In the genomic region with DNA sequence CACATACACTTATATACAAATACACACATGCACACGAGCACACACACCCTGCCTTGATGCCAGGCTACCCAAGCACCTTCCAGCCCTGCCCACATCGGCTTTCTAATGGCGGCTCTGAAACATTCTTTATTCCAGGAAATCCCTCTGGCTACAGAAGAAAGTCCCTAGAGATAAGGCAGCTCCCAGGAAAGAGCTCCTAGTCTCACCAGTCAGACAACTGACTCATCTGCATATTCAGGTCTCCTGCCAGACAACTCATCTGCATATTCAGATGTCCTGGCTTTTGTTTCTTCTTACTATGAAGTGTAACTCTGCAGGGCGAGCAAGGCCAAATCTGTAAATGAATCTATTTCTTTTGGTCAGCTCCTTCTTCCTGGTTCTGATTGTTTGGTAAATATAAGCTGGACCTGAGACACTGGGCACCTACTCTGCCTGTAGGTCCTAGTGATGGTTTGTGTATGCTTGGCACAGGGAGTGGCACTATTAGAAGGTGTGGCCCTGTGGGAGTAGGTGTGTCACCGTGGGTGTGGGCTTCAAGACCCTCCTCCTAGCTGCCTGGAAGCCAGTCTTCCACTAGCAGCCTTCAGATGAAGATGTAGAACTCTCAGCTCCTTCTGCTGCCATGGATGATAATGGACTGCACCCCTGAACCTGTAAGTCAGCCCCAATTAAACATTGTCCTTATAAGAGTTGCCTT, we compare ENCODE assay signal across 13 mouse cellular contexts. TPM values are rescaled to one million over a fixed set of nuclear protein-coding genes. Genes with fewer than 3 reads are reported as not detected.
DNase-seq lines count a peak whose midpoint lies in the region; ATAC-seq and TF ChIP-seq lines count a peak whose summit lies in the region.
"Had no signal": no experiment of that assay in that cellular context is flagged by ENCODE, and none has a peak within 500 bp of the region (broad histone marks: within the 10 kb centered on the region; RNA-seq: fewer than 3 reads in every experiment).

No protein-coding gene starts in this region.

- H3K4me1 ChIP-seq in heart, embryonic 12.5 days (replicated peaks), result peaks cover 73% of the 10 kb centered on the region
- H3K4me1 ChIP-seq in heart, adult 2 months (ENCODE audit: control insufficient read depth, insufficient read depth, low read length), result peaks cover 12% of the 10 kb centered on the region
- H3K4me1 ChIP-seq in lung, embryonic 15.5 days, result peaks cover 69% of the 10 kb centered on the region
- H3K4me1 ChIP-seq in small intestine, adult 2 months (ENCODE audit: control insufficient read depth, insufficient read depth, insufficient read length, low read length), result peaks cover 41% of the 10 kb centered on the region
- H3K4me1 ChIP-seq in forebrain, embryonic 10.5 days, result peaks cover 54% of the 10 kb centered on the region

- H3K9me3 ChIP-seq in heart, embryonic 12.5 days (replicated peaks), result no peaks in the 10 kb centered on the region
- no peaks in the 10 kb centered on the region for H3K9me3 ChIP-seq in lung, embryonic 15.5 days
- no peaks in the 10 kb centered on the region for H3K9me3 ChIP-seq in forebrain, embryonic 10.5 days

- DNase-seq in heart, adult 2 months, result no peak
- no peak for DNase-seq in lung, postnatal 4 days
- DNase-seq in ZHBTc4 (ENCODE audit: low read depth, low spot score), result peak; percentile 76
- no peak for DNase-seq in forebrain, embryonic 10.5 days (ENCODE audit: extremely low spot score, low spot score)
- DNase-seq in layer of hippocampus, postnatal 10 days (ENCODE audit: low spot score in 2 of 2), result no peak
- DNase-seq: midbrain, embryonic 14.5 days had no signal

- no peak overlapping the region for H3K9ac ChIP-seq in heart, embryonic 12.5 days
- H3K9ac ChIP-seq in heart, adult 2 months (ENCODE audit: low read depth, low read length), result no peak overlapping the region
- no peak overlapping the region for H3K9ac ChIP-seq in lung, embryonic 15.5 days

- no peak overlapping the region for H3K4me3 ChIP-seq in heart, embryonic 12.5 days
- H3K4me3 ChIP-seq in heart, adult 2 months, result no peak overlapping the region
- H3K4me3 ChIP-seq in lung, embryonic 15.5 days, result no peak overlapping the region
- no peak overlapping the region for H3K4me3 ChIP-seq in small intestine, adult 2 months (ENCODE audit: low read depth, low read length)
- H3K4me3 ChIP-seq in forebrain, embryonic 10.5 days, result no peak overlapping the region

- no peaks in the 10 kb centered on the region for H3K36me3 ChIP-seq in heart, embryonic 12.5 days
- no peaks in the 10 kb centered on the region for H3K36me3 ChIP-seq in heart, adult 2 months (ENCODE audit: control insufficient read depth, insufficient read depth, low read length)
- H3K36me3 ChIP-seq in lung, embryonic 15.5 days, result no peaks in the 10 kb centered on the region
- H3K36me3 ChIP-seq in small intestine, adult 2 months (ENCODE audit: control insufficient read depth, insufficient read depth, low read length), result no peaks in the 10 kb centered on the region
- no peaks in the 10 kb centered on the region for H3K36me3 ChIP-seq in forebrain, embryonic 10.5 days (replicated peaks)

- ATAC-seq in heart, embryonic 12.5 days (ENCODE audit: insufficient number of reproducible peaks, low FRiP score), result no peak
- ATAC-seq in lung, embryonic 15.5 days (ENCODE audit: borderline replicate concordance, extremely low read depth, low FRiP score, low TSS enrichment), result no peak
- ATAC-seq: inflammation-experienced regulatory T-cells, adult 6 months had no signal

- TF ChIP-seq EP300 in heart, adult 2 months (IDR thresholded peaks at IDR 0.05; ENCODE audit: insufficient read depth, low read depth, low read length), result no peak

- no peaks in the 10 kb centered on the region for H3K79me2 ChIP-seq in heart, adult 2 months (replicated peaks; ENCODE audit: control insufficient read depth, insufficient read depth, low read length)

- H3K4me2 ChIP-seq in heart, embryonic 12.5 days, result no peak overlapping the region
- peak overlapping the region; percentile 16; the same call in 1 of the 2 replicates for H3K4me2 ChIP-seq in lung, embryonic 15.5 days

- TF ChIP-seq POLR2A in heart, adult 2 months (IDR thresholded peaks at IDR 0.05; ENCODE audit: insufficient read depth, low read depth, low read length), result no peak
- no peak for TF ChIP-seq POLR2A in small intestine, adult 2 months (IDR thresholded peaks at IDR 0.05; ENCODE audit: low read depth, low read length)

- H3K27me3 ChIP-seq in heart, embryonic 12.5 days (replicated peaks), result no peaks in the 10 kb centered on the region
- H3K27me3 ChIP-seq in heart, adult 2 months (ENCODE audit: control insufficient read depth, insufficient read depth, low read length), result no peaks in the 10 kb centered on the region
- H3K27me3 ChIP-seq in lung, embryonic 15.5 days, result no peaks in the 10 kb centered on the region
- H3K27me3 ChIP-seq in small intestine, adult 2 months (ENCODE audit: control insufficient read depth, insufficient read depth, low read length), result no peaks in the 10 kb centered on the region
- H3K27me3 ChIP-seq in forebrain, embryonic 10.5 days (ENCODE audit: poor library complexity, severe bottlenecking), result 0 out of 2 replicates have a peak, but pooled peaks cover 4% of the 10 kb centered on the region

- 40% methylated on average over 5 of the region's 5 CpGs for WGBS in heart, embryonic 12.5 days
- WGBS in heart, adult 2 months, result 65% methylated on average over 5 of the region's 5 CpGs
- WGBS in lung, embryonic 15.5 days, result 37% methylated on average over 5 of the region's 5 CpGs
- 19% methylated on average over 5 of the region's 5 CpGs for WGBS in small intestine, adult 2 months
- 70% methylated on average over 5 of the region's 5 CpGs for WGBS in forebrain, embryonic 10.5 days

- H3K27ac ChIP-seq in heart, embryonic 12.5 days (ENCODE audit: poor library complexity, severe bottlenecking), result 0 out of 2 replicates have a peak overlapping the region, but pooled peaks have one; percentile 28
- H3K27ac ChIP-seq in heart, adult 2 months, result no peak overlapping the region
- H3K27ac ChIP-seq in lung, embryonic 15.5 days, result peak overlapping the region; percentile 79
- H3K27ac ChIP-seq in small intestine, adult 2 months (ENCODE audit: insufficient read depth, low read depth, low read length), result peak overlapping the region; percentile 53
- no peak overlapping the region for H3K27ac ChIP-seq in forebrain, embryonic 10.5 days

- intact Hi-C loops in heart, adult 2 months (cut with DNase I), result loop anchor here (10.0 kb wide), 1 partner anchor 277 kb away; no protein-coding TSS in a partner anchor

- TF ChIP-seq CTCF in heart, adult 2 months (IDR thresholded peaks at IDR 0.05), result no peak
- no peak for TF ChIP-seq CTCF in small intestine, adult 2 months (IDR thresholded peaks at IDR 0.05; ENCODE audit: extremely low read depth, insufficient read length, insufficient replicate concordance, low read depth, low read length)

RNA-seq across cellular contexts. Expression of a gene that starts 12.5 kb away (rescaled TPM):
- 0.19 and 0.20 TPM in 2 replicates for polyA plus RNA-seq in heart, embryonic 12.5 days (2016; fragmentation: Nextera tagmentation; extraction: Ambion mirVana)
- under 1 TPM in 1 of 2 experiments, not detected in 1; 0.14 TPM for total RNA-seq in heart, adult 2 months (2021)
- 0.06 TPM in 1 of 2 replicates, not detected in the other for polyA plus RNA-seq in heart, adult 2 months (2012; rRNA removed)
- polyA plus RNA-seq in lung, embryonic 15.5 days (2015; fragmentation: Nextera tagmentation; extraction: Ambion mirVana), result 0.19 and 0.20 TPM in 2 replicates
- 0.65 and 1.4 TPM in 2 replicates for polyA plus RNA-seq in small intestine, adult 2 months (2012; rRNA removed)
- 0.11 and 0.19 TPM in 2 replicates for polyA plus RNA-seq in forebrain, embryonic 10.5 days (2016; fragmentation: Nextera tagmentation; extraction: Ambion mirVana)
- total RNA-seq in layer of hippocampus, postnatal 10 days (2021), result 1 to 10 TPM; 1.5 to 1.8 TPM
- polyA plus RNA-seq: inflammation-experienced regulatory T-cells, adult 6 months had no signal

RNA-seq across cellular contexts. Expression of a gene that starts 20.3 kb away (rescaled TPM):
- 7.4 and 8.0 TPM in 2 replicates for polyA plus RNA-seq in heart, embryonic 12.5 days (2016; fragmentation: Nextera tagmentation; extraction: Ambion mirVana)
- total RNA-seq in heart, adult 2 months (2021), result 1 to 10 TPM; 1.8 to 2.4 TPM
- polyA plus RNA-seq in heart, adult 2 months (2012; rRNA removed), result 3.7 and 4.6 TPM in 2 replicates
- 7.5 and 8.8 TPM in 2 replicates for polyA plus RNA-seq in lung, embryonic 15.5 days (2015; fragmentation: Nextera tagmentation; extraction: Ambion mirVana)
- 15.6 and 17.2 TPM in 2 replicates for polyA plus RNA-seq in small intestine, adult 2 months (2012; rRNA removed)
- polyA plus RNA-seq in forebrain, embryonic 10.5 days (2016; fragmentation: Nextera tagmentation; extraction: Ambion mirVana), result 5.8 TPM in 2 replicates
- total RNA-seq in layer of hippocampus, postnatal 10 days (2021), result 10 to 100 TPM; 55.9 to 61.7 TPM

RNA-seq across cellular contexts. Expression of a gene that starts 38.5 kb away (rescaled TPM):
- polyA plus RNA-seq in heart, embryonic 12.5 days (2016; fragmentation: Nextera tagmentation; extraction: Ambion mirVana), result 13.6 and 14.4 TPM in 2 replicates
- 1 to 10 TPM; 4.5 to 5.9 TPM for total RNA-seq in heart, adult 2 months (2021)
- 7.1 and 10.8 TPM in 2 replicates for polyA plus RNA-seq in heart, adult 2 months (2012; rRNA removed)
- polyA plus RNA-seq in lung, embryonic 15.5 days (2015; fragmentation: Nextera tagmentation; extraction: Ambion mirVana), result 11.6 and 12.9 TPM in 2 replicates
- 26.9 and 51.7 TPM in 2 replicates for polyA plus RNA-seq in small intestine, adult 2 months (2012; rRNA removed)
- 20.1 and 20.8 TPM in 2 replicates for polyA plus RNA-seq in forebrain, embryonic 10.5 days (2016; fragmentation: Nextera tagmentation; extraction: Ambion mirVana)
- 10 to 100 TPM; 15.1 to 17.0 TPM for total RNA-seq in layer of hippocampus, postnatal 10 days (2021)

RNA-seq across cellular contexts. Expression of a gene that starts 41.5 kb away (rescaled TPM):
- polyA plus RNA-seq in heart, embryonic 12.5 days (2016; fragmentation: Nextera tagmentation; extraction: Ambion mirVana), result 0.10 TPM in 1 of 2 replicates, not detected in the other
- not detected for total RNA-seq in heart, adult 2 months (2021)
- polyA plus RNA-seq in heart, adult 2 months (2012; rRNA removed), result 0.06 TPM in 1 of 2 replicates, not detected in the other
- polyA plus RNA-seq in lung, embryonic 15.5 days (2015; fragmentation: Nextera tagmentation; extraction: Ambion mirVana), result 0.15 and 0.21 TPM in 2 replicates
- 1.4 and 5.1 TPM in 2 replicates for polyA plus RNA-seq in small intestine, adult 2 months (2012; rRNA removed)
- 0.06 TPM in 1 of 2 replicates, not detected in the other for polyA plus RNA-seq in forebrain, embryonic 10.5 days (2016; fragmentation: Nextera tagmentation; extraction: Ambion mirVana)
- total RNA-seq in layer of hippocampus, postnatal 10 days (2021), result under 1 TPM in 1 of 2 experiments, not detected in 1; 0.22 TPM
- total RNA-seq: layer of hippocampus, postnatal 25 days; liver, adult 2 months had no signal
- polyA plus RNA-seq: C2C12 had no signal

Comparison
In these comparisons a context has a peak if more than half of its experiments do, and no peak if none do; other contexts are left out.
1. H3K27ac ChIP-seq: peak in heart, embryonic 12.5 days (single experiment), lung, embryonic 15.5 days (single experiment) and small intestine, adult 2 months (single experiment); none in heart, adult 2 months (single experiment) and forebrain, embryonic 10.5 days (single experiment).